Mouse (Mus musculus) embryonic fibroblast, embryonic 13.5 days (primary cell): ENCODE results near the gene Paqr9.

Experiments used
- CTCF ChIP-seq: IDR thresholded peaks from 2 replicates; pipeline ENCODE4 v1.5.1; 2011; ENCODE audit warnings: mild to moderate bottlenecking, control low read depth, low read length, moderate library complexity, borderline replicate concordance; ENCODE audit not compliant: insufficient read depth
- POLR2A ChIP-seq: IDR thresholded peaks from 2 replicates; pipeline ENCODE4 v1.6.1; 2011; ENCODE audit warnings: low read depth, mild to moderate bottlenecking, control low read depth, low read length, moderate library complexity

GRCm38 (mm10) chr9:95571494-95571893 is 12.0 kb downstream of the Paqr9 start:
- TF ChIP-seq CTCF: no peak
- no peak for TF ChIP-seq POLR2A
